Mouse (Mus musculus) olfactory bulb, adult 2 months (tissue): ENCODE results near the gene Nbea. TPM values are rescaled to one million over a fixed set of nuclear protein-coding genes. Genes with fewer than 3 reads are reported as not detected.

Source experiments
- H3K27ac ChIP-seq: fragments of 200-500 bp; 2 replicates; pipeline ENCODE4 v1.5.1; 2012; ENCODE audit warnings: low read depth, low read length; ENCODE audit not compliant: insufficient read depth
- H3K4me1 ChIP-seq: fragments of 200-500 bp; 2 replicates; pipeline ENCODE4 v1.6.1; 2012; ENCODE audit warnings: low read length; ENCODE audit not compliant: control insufficient read depth, insufficient read depth
- H3K4me3 ChIP-seq: fragments of 200-500 bp; 2 replicates; pipeline ENCODE4 v1.5.1; 2012; ENCODE audit warnings: mild to moderate bottlenecking, low read depth, low read length, moderate library complexity; ENCODE audit not compliant: insufficient read depth
- CTCF ChIP-seq: fragments of 200-500 bp; IDR thresholded peaks from 2 replicates; pipeline ENCODE4 v1.5.1; 2012; ENCODE audit warnings: low read depth, mild to moderate bottlenecking, low read length, moderate library complexity; ENCODE audit not compliant: insufficient read depth
- POLR2A ChIP-seq: fragments of 200-500 bp; IDR thresholded peaks from 2 replicates; pipeline ENCODE4 v1.6.1; 2012; ENCODE audit warnings: mild to moderate bottlenecking, low read depth, low read length, moderate library complexity; ENCODE audit not compliant: insufficient read depth
- WGBS: fragments of 180-500 bp; shearing (Covaris S2); methylation state at CpG from one replicate; pipeline ENCODE4 v1.1.7; 2018; 5-methylcytosine and 5-hydroxymethylcytosine counted together
- polyA plus RNA-seq: library from polyadenylated mRNA; stranded (reverse); fragments of >200 nt; gene quantifications from 2 replicates; pipeline ENCODE4 v1.2.4, GENCODE M21; 2012; ENCODE audit warnings: low replicate concordance; ENCODE audit not compliant: missing spikeins, insufficient read depth, insufficient read length

Nbea gene
- polyA plus RNA-seq, 1 experiment: 109 TPM

DNA sequence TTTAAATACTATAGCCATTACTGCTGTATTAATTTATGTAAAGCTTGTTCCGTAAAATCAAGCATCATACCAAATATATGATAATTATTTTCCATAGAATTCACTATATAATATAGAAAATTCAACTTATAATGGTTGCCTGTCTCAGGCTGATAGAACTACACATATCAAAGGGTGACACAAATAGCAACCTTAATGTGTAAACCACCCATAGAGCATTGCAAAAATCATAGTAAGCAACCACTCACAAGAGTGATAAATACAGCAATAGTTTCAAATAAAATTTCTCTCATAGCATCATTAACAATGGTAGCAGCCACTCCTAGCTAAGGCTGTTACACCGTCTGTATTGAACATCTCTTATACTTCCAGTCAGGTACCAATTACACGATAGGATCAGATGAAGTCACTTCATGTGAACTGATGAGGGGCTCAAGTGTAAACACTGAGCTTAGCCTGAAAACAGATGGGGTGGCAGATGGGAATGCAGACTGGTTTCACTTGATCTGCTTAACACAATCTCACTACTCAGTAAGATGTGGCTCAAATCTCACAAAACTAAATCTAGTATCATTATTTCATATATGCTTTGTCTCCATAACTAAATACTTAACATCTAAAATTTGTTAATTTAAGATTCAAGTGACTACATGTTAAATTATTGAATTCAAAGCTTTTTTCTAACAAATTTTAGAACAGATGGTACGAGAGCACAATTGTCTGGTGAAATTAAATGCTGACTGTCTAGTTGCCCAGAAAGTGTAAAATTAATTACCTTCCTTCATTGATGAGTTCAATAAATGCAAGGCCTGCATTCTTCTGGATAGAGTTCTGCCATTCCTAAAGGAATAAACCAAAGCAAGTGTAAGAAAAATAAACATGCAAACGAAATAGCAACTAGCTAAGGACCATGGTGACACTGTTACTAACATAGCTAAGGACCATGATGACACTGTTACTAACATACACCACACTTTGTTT, 310.3 kb downstream of the Nbea start:
- TF ChIP-seq POLR2A: no peak
- no peak for TF ChIP-seq CTCF
- WGBS: 83% methylated on average over 5 of the region's 5 CpGs
- H3K4me1 ChIP-seq: no peaks in the 10 kb centered on the region
- H3K27ac ChIP-seq: no peak overlapping the region
- no peak overlapping the region for H3K4me3 ChIP-seq

DNA sequence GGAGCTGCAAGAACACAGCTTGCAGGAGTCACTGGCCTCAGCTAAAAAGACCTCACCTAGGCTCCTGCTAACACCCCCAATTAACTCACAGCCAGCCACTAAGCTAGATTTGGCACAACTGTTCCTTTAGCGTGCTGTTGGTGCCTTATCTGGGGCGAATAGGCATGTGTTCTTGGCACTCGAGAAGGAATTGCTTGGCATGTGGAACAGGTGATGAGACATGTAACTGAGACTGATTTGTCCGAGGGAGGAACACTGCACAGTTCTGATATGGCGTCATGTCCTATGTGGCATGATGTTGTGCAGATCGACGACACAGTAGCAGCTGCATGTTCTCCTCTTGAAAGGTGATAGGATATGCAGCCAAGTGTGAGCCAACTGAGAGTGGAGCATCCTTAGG, 331.0 kb downstream of the Nbea start:
- Histone ChIP-seq H3K4me1 (no peaks in the 10 kb centered on the region; the same call in 1 of the 2 replicates), H3K4me3 (no peak overlapping the region), H3K27ac (no peak overlapping the region)
- TF ChIP-seq POLR2A: no peak
- WGBS: 89% methylated on average over 7 of the region's 7 CpGs

DNA sequence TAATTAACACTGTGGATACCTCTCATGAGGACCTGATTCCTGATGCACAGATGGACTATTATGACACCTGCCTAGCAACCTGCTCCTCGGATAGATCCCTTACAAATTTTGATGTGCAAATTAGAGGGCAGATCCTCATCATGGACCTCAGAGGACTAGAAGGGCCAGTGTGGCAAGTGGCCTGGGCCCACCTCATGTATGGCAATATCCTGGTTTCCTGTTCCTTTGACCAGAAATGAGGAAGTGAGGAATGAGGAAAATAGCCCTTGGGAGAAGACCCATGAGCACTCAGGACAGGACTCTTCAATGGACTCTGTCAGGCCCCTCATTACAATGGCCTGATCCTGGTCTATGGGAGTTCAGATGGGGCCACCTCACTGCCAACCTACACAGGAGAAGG, 336.4 kb downstream of the Nbea start:
- Histone ChIP-seq H3K27ac (no peak overlapping the region), H3K4me1 (no peaks in the 10 kb centered on the region), H3K4me3 (no peak overlapping the region)
- TF ChIP-seq CTCF (no peak), POLR2A (no peak)
- WGBS: 97% methylated on average over 1 of the region's 1 CpGs

DNA sequence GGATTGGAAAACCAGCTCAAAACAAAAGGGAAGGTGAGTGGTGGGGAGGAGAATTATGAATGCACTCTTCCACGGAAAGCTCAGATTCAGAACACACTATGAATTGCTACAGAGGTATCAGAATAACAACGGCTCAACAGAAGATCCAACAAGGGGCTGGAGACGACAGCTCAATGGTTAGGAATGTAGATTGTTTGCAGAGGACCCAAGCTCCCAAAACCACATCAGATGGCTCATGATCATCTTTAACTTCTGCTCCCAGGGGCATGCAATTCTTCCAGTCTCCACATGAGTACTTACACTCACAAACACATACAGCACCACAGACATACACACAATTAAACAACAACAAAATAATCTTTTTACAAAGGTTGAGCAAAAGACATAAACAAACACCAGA, 346.3 kb downstream of the Nbea start:
- Histone ChIP-seq H3K27ac (no peak overlapping the region), H3K4me3 (no peak overlapping the region), H3K4me1 (no peaks in the 10 kb centered on the region)
- WGBS: 86% methylated on average over 3 of the region's 3 CpGs
- TF ChIP-seq POLR2A: no peak
- no peak for TF ChIP-seq CTCF

DNA sequence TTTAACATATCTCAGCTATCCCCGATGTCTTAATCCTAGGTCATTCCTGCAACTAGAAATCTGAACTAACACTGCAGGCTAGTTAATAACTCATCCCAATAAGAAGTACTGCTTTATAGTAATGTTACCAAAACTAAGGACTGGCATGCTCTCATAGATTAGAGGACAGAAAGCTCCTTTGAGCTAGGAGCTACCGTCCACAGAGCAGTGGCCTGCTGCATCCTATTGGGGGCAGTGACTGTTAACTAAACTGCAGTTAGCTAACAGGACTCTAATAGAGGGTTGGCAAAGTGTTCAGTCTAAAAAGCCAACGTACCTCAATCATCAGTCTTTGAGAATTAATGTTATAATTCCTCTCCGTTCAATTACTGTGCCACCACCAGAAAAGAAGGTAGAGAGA, 348.3 kb downstream of the Nbea start:
- no peak overlapping the region for H3K4me3 ChIP-seq
- H3K27ac ChIP-seq: no peak overlapping the region
- 65% methylated on average over 4 of the region's 4 CpGs for WGBS
- TF ChIP-seq CTCF (no peak), POLR2A (no peak)
- H3K4me1 ChIP-seq: no peaks in the 10 kb centered on the region

DNA sequence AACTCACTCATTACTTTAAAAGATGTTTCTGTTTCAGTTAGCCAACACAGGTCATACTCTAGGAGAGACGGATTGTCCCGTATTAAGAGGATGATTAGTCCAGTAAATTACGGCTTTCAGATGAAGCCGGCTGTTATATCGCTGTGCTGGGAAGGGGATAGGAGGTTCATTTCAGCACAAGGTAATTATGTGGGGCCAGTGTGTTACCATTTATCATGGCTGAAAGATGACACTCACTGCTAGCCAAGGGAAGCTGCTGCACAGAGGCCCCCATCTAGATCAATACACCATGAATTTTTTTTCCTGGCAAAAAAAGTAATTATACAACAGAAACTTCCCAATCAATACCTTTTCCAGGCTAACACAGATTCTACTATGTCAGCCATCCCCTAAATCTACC, 353.3 kb downstream of the Nbea start:
- H3K4me3 ChIP-seq: no peak overlapping the region
- WGBS: 53% methylated on average over 5 of the region's 5 CpGs
- H3K4me1 ChIP-seq: no peaks in the 10 kb centered on the region
- TF ChIP-seq CTCF (no peak), POLR2A (no peak)
- no peak overlapping the region for H3K27ac ChIP-seq

DNA sequence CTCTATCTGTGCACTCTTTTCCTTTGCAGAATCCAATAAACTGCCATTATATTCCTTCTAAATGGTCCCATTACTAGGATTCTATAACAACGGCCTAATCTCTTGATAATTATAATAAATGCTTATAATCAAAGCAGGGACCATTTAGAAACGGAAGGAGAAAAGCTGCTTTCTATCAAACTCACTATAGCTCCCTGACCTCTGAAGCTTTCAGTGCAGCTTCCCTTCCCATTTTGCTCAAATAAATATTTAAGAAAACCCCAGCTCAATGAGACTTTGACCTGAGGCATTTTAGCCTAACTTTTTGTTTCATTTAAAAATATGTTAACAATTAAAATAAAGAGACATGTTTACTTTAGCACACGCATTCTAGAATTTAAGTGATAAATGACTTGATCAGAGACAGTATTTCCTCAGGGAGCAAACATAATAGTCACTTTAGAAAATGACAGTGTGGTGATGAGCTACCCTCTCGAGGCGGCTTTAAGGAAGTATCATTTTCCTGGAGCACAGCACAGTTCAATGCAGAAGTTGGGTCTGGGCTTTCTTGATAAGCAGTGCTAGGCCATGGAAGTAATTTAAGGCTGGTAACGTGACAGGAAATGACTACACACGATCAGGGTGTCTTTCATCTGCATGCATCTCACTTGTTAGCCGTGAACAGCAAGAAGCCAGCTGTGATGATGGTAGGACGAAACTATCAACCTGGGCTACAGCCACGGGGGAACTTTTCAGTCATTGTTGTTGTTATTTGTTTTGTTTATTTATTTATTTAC, 354.8 kb downstream of the Nbea start:
- no peak for TF ChIP-seq CTCF
- no peak for TF ChIP-seq POLR2A
- no peak overlapping the region for H3K27ac ChIP-seq
- 72% methylated on average over 10 of the region's 10 CpGs for WGBS
- H3K4me1 ChIP-seq: no peaks in the 10 kb centered on the region
- H3K4me3 ChIP-seq: no peak overlapping the region

DNA sequence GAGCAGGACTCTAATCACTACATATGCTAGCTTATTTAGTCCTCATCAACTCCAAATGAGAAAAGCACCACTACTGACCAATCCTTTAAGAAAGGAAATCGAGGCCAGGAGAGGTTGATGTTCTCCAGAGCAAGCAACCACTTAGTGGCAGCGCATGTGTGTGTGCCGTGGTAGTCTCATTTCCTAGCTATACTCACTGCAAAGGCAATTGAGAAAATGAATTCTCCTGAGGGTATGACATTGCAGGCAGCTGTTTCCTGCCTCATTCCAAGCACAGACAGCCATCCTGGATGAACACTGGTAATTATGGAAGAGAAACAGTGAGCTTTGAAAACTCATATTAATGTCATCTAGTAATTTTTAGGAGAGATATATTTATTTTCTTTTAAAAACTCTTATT, 358.6 kb downstream of the Nbea start:
- H3K4me1 ChIP-seq: no peaks in the 10 kb centered on the region
- H3K4me3 ChIP-seq: no peak overlapping the region
- H3K27ac ChIP-seq: no peak overlapping the region
- 67% methylated on average over 3 of the region's 3 CpGs for WGBS
- no peak for TF ChIP-seq POLR2A
- TF ChIP-seq CTCF: no peak

DNA sequence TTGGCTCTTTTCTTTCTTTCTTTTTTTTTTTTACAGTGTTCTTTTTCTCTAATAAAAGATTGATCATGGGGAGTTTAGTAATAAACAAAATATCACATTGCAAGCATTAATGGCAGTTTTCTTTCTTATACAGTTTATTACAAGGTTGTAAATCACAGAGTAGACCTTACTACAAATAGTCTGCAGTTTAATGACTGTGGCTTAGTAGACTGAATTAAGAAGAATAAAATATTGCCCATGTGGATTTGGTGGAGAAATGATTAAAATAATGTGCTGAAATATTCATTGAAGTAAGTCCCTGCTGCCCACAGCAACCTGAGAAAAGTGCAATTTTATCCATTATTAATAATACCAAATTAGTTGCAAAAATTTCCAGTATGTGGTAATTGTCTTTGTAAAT, 363.9 kb downstream of the Nbea start:
- TF ChIP-seq POLR2A: no peak
- TF ChIP-seq CTCF: no peak
- Histone ChIP-seq H3K27ac (no peak overlapping the region), H3K4me3 (no peak overlapping the region), H3K4me1 (peaks cover 3% of the 10 kb centered on the region)
